Mouse (Mus musculus) brain, embryonic 14.5 days (tissue): Measurements from ENCODE around the gene Hes1.

ENCODE experiments used
- CTCF ChIP-seq: fragments of 200-500 bp; IDR thresholded peaks from 2 replicates; pipeline ENCODE4 v1.5.1; 2012; ENCODE audit warnings: inconsistent platforms, mild to moderate bottlenecking, moderate library complexity, borderline replicate concordance; ENCODE audit not compliant: insufficient read depth, insufficient read length; ENCODE audit errors: extremely low read depth
- POLR2A ChIP-seq: fragments of 200-500 bp; IDR thresholded peaks from 2 replicates; pipeline ENCODE4 v1.6.1; 2012; ENCODE audit warnings: mild to moderate bottlenecking, inconsistent platforms, borderline replicate concordance; ENCODE audit not compliant: poor library complexity, insufficient read depth, insufficient read length, severe bottlenecking; ENCODE audit errors: extremely low read depth

GRCm38 (mm10) chr16:30102149-30102915 lies 38.1 kb downstream of the Hes1 start:
- TF ChIP-seq CTCF: no peak
- TF ChIP-seq POLR2A: no peak
